31 mouse cellular contexts compared by ENCODE assay signal in genomic region chr8:60746486-60746885, GRCm38 (mm10).
DNase-seq lines count a peak whose midpoint lies in the region; ATAC-seq and TF ChIP-seq lines count a peak whose summit lies in the region.
"Had no signal": no experiment of that assay in that cellular context is flagged by ENCODE, and none has a peak within 500 bp of the region (broad histone marks: within the 10 kb centered on the region; RNA-seq: fewer than 3 reads in every experiment).

No protein-coding gene starts in this region.

- DNase-seq in forebrain, embryonic 14.5 days (ENCODE audit: low spot score), result peak; percentile 28
- peak; percentile 51 for DNase-seq in kidney, adult 2 months
- DNase-seq in kidney, adult 11 months, result no peak
- peak; percentile 30 for DNase-seq in testis, postnatal 14 days (ENCODE audit: low spot score)
- no peak for DNase-seq in testis, postnatal 10 days (ENCODE audit: low spot score)
- peak; percentile 31 for DNase-seq in fat pad, adult 2 months (ENCODE audit: extremely low read depth, low read depth, low spot score)
- DNase-seq in embryo, embryonic 10.5 days (ENCODE audit: low spot score), result no peak
- DNase-seq: adrenal gland, postnatal 10 days; cerebellum, postnatal 25 days; embryo, embryonic 11 days; gastrocnemius, postnatal 36 days; heart, postnatal 4 days; kidney, postnatal 10 days; layer of hippocampus, adult 9-11 months; liver, embryonic 13.5 days; lung, adult 2 months; lung, postnatal 14 days; retina, postnatal 1 day; right cerebral cortex, postnatal 25 days; spleen, adult 18-20 months; thymus, adult 18-20 months; thymus, postnatal 36 days had no signal

- TF ChIP-seq CTCF in kidney, adult 2 months (conservative IDR thresholded peaks at IDR 0.05; ENCODE audit: insufficient read depth, insufficient read length, low read depth, low read length), result no peak

- no peaks in the 10 kb centered on the region for H3K4me1 ChIP-seq in forebrain, embryonic 14.5 days (ENCODE audit: control insufficient read depth, insufficient read depth, low read length)
- H3K4me1 ChIP-seq in forebrain, embryonic 13.5 days, result no peaks in the 10 kb centered on the region
- no peaks in the 10 kb centered on the region for H3K4me1 ChIP-seq in kidney, adult 2 months (ENCODE audit: control insufficient read depth, insufficient read depth, low read length)
- H3K4me1 ChIP-seq: embryonic facial prominence, embryonic 13.5 days; forebrain, embryonic 15.5 days; heart, embryonic 10.5 days; hindbrain, embryonic 15.5 days; intestine, embryonic 15.5 days; liver, embryonic 13.5 days; neural tube, embryonic 12.5 days had no signal

- no peak overlapping the region for H3K27ac ChIP-seq in forebrain, embryonic 14.5 days (ENCODE audit: low read depth, low read length)
- no peak overlapping the region for H3K27ac ChIP-seq in forebrain, embryonic 13.5 days
- no peak overlapping the region for H3K27ac ChIP-seq in kidney, adult 2 months (ENCODE audit: insufficient read depth, low read depth, low read length)
- H3K27ac ChIP-seq: embryonic facial prominence, embryonic 13.5 days; forebrain, embryonic 15.5 days; heart, embryonic 10.5 days; hindbrain, embryonic 15.5 days; intestine, embryonic 15.5 days; liver, embryonic 13.5 days; neural tube, embryonic 12.5 days had no signal

- WGBS in forebrain, embryonic 14.5 days, result 41% methylated on average over 3 of the region's 3 CpGs
- WGBS in forebrain, embryonic 13.5 days, result 62% methylated on average over 3 of the region's 3 CpGs
- WGBS in kidney, adult 2 months, result 35% methylated on average over 3 of the region's 3 CpGs

- no peak overlapping the region for H3K4me2 ChIP-seq in forebrain, embryonic 14.5 days (ENCODE audit: low read length)
- H3K4me2 ChIP-seq in forebrain, embryonic 13.5 days, result no peak overlapping the region
- H3K4me2 ChIP-seq: embryonic facial prominence, embryonic 13.5 days; forebrain, embryonic 15.5 days; hindbrain, embryonic 15.5 days; intestine, embryonic 15.5 days; liver, embryonic 13.5 days; midbrain, embryonic 11.5 days; neural tube, embryonic 12.5 days had no signal

- no peak for TF ChIP-seq POLR2A in kidney, adult 2 months (IDR thresholded peaks at IDR 0.05; ENCODE audit: low read depth, low read length)

- H3K27me3 ChIP-seq in forebrain, embryonic 14.5 days (replicated peaks; ENCODE audit: control insufficient read depth, insufficient read depth, low read length), result no peaks in the 10 kb centered on the region
- H3K27me3 ChIP-seq in forebrain, embryonic 13.5 days, result no peaks in the 10 kb centered on the region
- no peaks in the 10 kb centered on the region for H3K27me3 ChIP-seq in kidney, adult 2 months (replicated peaks; ENCODE audit: control insufficient read depth, insufficient read depth, low read length)
- H3K27me3 ChIP-seq: embryonic facial prominence, embryonic 13.5 days; forebrain, embryonic 15.5 days; hindbrain, embryonic 15.5 days; intestine, embryonic 15.5 days; liver, embryonic 13.5 days; neural tube, embryonic 12.5 days had no signal

- no peak for ATAC-seq in forebrain, embryonic 14.5 days
- no peak for ATAC-seq in forebrain, embryonic 13.5 days
- ATAC-seq: forebrain, embryonic 15.5 days; intestine, embryonic 15.5 days had no signal

- H3K9me3 ChIP-seq in forebrain, embryonic 14.5 days (replicated peaks; ENCODE audit: control insufficient read depth, low read length), result no peaks in the 10 kb centered on the region
- no peaks in the 10 kb centered on the region for H3K9me3 ChIP-seq in forebrain, embryonic 13.5 days (replicated peaks)
- H3K9me3 ChIP-seq: embryonic facial prominence, embryonic 13.5 days; forebrain, embryonic 15.5 days; heart, embryonic 10.5 days; hindbrain, embryonic 15.5 days; intestine, embryonic 15.5 days; liver, embryonic 13.5 days; neural tube, embryonic 12.5 days had no signal

- no peaks in the 10 kb centered on the region for H3K36me3 ChIP-seq in forebrain, embryonic 14.5 days (ENCODE audit: control insufficient read depth, insufficient read depth, low read length)
- H3K36me3 ChIP-seq in forebrain, embryonic 13.5 days (ENCODE audit: poor library complexity, severe bottlenecking), result no peaks in the 10 kb centered on the region
- no peaks in the 10 kb centered on the region for H3K36me3 ChIP-seq in kidney, adult 2 months (ENCODE audit: control insufficient read depth, insufficient read depth, low read length)
- H3K36me3 ChIP-seq: embryonic facial prominence, embryonic 13.5 days; forebrain, embryonic 15.5 days; heart, embryonic 10.5 days; hindbrain, embryonic 15.5 days; intestine, embryonic 15.5 days; liver, embryonic 13.5 days; neural tube, embryonic 12.5 days had no signal

- H3K9ac ChIP-seq in forebrain, embryonic 14.5 days (ENCODE audit: low read length), result no peak overlapping the region
- no peak overlapping the region for H3K9ac ChIP-seq in forebrain, embryonic 13.5 days
- H3K9ac ChIP-seq: embryonic facial prominence, embryonic 13.5 days; forebrain, embryonic 15.5 days; hindbrain, embryonic 15.5 days; intestine, embryonic 15.5 days; liver, embryonic 13.5 days; neural tube, embryonic 12.5 days had no signal

- no peak overlapping the region for H3K4me3 ChIP-seq in forebrain, embryonic 14.5 days (ENCODE audit: low read depth, low read length)
- H3K4me3 ChIP-seq in forebrain, embryonic 13.5 days, result no peak overlapping the region
- H3K4me3 ChIP-seq in kidney, adult 2 months (ENCODE audit: insufficient read depth, low read depth, low read length), result no peak overlapping the region
- H3K4me3 ChIP-seq: embryonic facial prominence, embryonic 13.5 days; erythroblast, embryonic 14.5 days; forebrain, embryonic 15.5 days; heart, embryonic 10.5 days; hindbrain, embryonic 15.5 days; intestine, embryonic 15.5 days; liver, embryonic 13.5 days; neural tube, embryonic 12.5 days had no signal

Comparison
In these comparisons a context has a peak if more than half of its experiments do, and no peak if none do; other contexts are left out.
1. DNase-seq: peak in forebrain, embryonic 14.5 days (single experiment), kidney, adult 2 months (single experiment), testis, postnatal 14 days (single experiment) and fat pad, adult 2 months (single experiment); none in kidney, adult 11 months (single experiment), testis, postnatal 10 days (single experiment) and embryo, embryonic 10.5 days (single experiment).